Mouse (Mus musculus) myocyte (in vitro differentiated cells): ENCODE data around the gene Cisd2. TPM values are rescaled to one million over a fixed set of nuclear protein-coding genes. Genes with fewer than 3 reads are reported as not detected.

ENCODE experiments used
- H3K27me3 ChIP-seq: one replicate; pipeline ENCODE4 v1.6.1; 2011; ENCODE audit not compliant: control insufficient read depth, insufficient read depth, insufficient read length
- H3K36me3 ChIP-seq: one replicate; pipeline ENCODE4 v1.6.1; 2011; ENCODE audit not compliant: control insufficient read depth, insufficient read depth
- H3K4me2 ChIP-seq: one replicate; pipeline ENCODE4 v1.6.1; 2011; ENCODE audit warnings: low read depth, control low read depth
- H3K4me3 ChIP-seq: one replicate; pipeline ENCODE4 v1.5.1; 2011; ENCODE audit warnings: mild to moderate bottlenecking, control low read depth, moderate library complexity
- H3K79me2 ChIP-seq: one replicate; pipeline ENCODE4 v1.6.1; 2011; ENCODE audit not compliant: control insufficient read depth, insufficient read depth
- H3ac ChIP-seq: one replicate; pipeline ENCODE4 v1.6.1; 2011; ENCODE audit not compliant: control insufficient read depth, insufficient read length
- CEBPB ChIP-seq: IDR thresholded peaks from 2 replicates; pipeline ENCODE4 v1.6.1; 2011; ENCODE audit warnings: mild to moderate bottlenecking, moderate library complexity; ENCODE audit not compliant: poor library complexity, insufficient read depth, severe bottlenecking
- MAX ChIP-seq: IDR thresholded peaks from one replicate; pipeline ENCODE4 v1.6.1; 2011; ENCODE audit warnings: low read depth, mild to moderate bottlenecking, control low read depth
- MYOD1 ChIP-seq, 3 experiments: IDR thresholded peaks; one replicate each; pipeline ENCODE4 v1.6.1; 2011; ENCODE audit warnings: control low read depth in 2 of 3, low read depth in 2 of 3, mild to moderate bottlenecking in 2 of 3, moderate library complexity in 1 of 3; ENCODE audit not compliant: insufficient read length in 2 of 3, control insufficient read depth in 1 of 3
- POLR2AphosphoS2 ChIP-seq: IDR thresholded peaks from one replicate; pipeline ENCODE4 v1.6.1; 2011; ENCODE audit warnings: low read depth, control low read depth; ENCODE audit not compliant: insufficient read length
- TCF12 ChIP-seq: IDR thresholded peaks from one replicate; pipeline ENCODE4 v1.6.1; 2011; ENCODE audit warnings: mild to moderate bottlenecking, control low read depth; ENCODE audit not compliant: poor library complexity, insufficient read depth, severe bottlenecking
- TCF3 ChIP-seq: IDR thresholded peaks from one replicate; pipeline ENCODE4 v1.6.1; 2011; ENCODE audit warnings: low read depth, control low read depth; ENCODE audit not compliant: insufficient read length
- polyA plus RNA-seq: library from polyadenylated mRNA; unstranded; fragments of >200 nt; fragmentation: generic; extraction: Trizol; gene quantifications from one replicate; pipeline ENCODE4 v1.2.1, GENCODE M21; 2012; ENCODE audit warnings: missing spikeins

The Cisd2 gene
- polyA plus RNA-seq, 1 experiment = 10.8 TPM

DNA sequence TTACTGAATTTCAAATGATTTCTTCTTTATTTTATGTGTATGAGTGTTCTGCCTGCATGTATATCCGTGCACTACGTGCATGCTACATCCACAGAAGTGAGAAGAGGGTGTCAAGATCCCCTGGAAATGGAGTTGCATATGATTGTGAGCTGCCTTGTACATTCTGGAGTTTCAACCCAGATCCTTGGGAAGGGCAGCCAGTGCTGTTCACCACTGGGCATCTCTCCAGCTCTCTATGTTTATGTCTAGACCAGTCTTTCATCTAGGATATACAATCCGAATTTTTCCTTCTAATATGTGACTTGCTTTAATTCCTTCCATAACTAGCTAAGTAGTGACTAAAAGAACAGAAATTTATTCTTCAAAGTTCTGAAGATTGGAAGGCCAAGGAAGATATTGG, 47.9 kb downstream of the Cisd2 start:
- Histone ChIP-seq H3K79me2 (no peaks in the 10 kb centered on the region), H3K36me3 (no peaks in the 10 kb centered on the region), H3ac (no peak overlapping the region), H3K4me3 (no peak overlapping the region), H3K4me2 (no peak overlapping the region), H3K27me3 (no peaks in the 10 kb centered on the region)
- TF ChIP-seq TCF12 = no peak
- TF ChIP-seq TCF3 = no peak
- TF ChIP-seq CEBPB = no peak
- no peak for TF ChIP-seq POLR2AphosphoS2
- TF ChIP-seq MYOD1 (IDR thresholded peaks at IDR 0.05; ENCODE audit: control insufficient read depth in 1 of 3, insufficient read length in 2 of 3, low read depth in 2 of 3) = no peak

DNA sequence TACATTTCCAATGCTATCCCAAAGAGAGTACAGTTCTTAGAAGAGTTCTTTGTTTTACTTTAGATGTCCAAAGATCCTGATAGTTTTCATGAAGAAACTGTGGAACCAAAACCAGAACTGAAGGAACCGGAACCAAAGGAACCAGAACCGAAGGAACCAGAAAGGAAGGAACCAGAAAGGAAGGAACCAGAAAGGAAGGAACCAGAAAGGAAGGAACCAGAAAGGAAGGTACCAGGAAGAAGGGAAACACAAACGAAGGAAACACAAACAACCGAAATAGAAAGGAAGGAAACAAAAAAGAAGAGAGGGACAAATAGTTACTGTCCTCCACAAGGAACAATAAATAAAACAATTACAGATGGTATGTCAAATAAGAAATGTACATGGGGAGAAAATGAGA, 66.3 kb downstream of the Cisd2 start:
- no peak overlapping the region for H3K4me3 ChIP-seq
- TF ChIP-seq CEBPB (no peak), MAX (no peak)
- H3K27me3 ChIP-seq = no peaks in the 10 kb centered on the region
- H3K79me2 ChIP-seq = no peaks in the 10 kb centered on the region
- H3K36me3 ChIP-seq = no peaks in the 10 kb centered on the region
- no peak overlapping the region for H3K4me2 ChIP-seq
- no peak overlapping the region for H3ac ChIP-seq

Other genes with a start within 250 kb of the Cisd2 start
- 3.3 TPM for gene Cenpe, start 211.4 kb downstream of the Cisd2 start, polyA plus RNA-seq
- gene Bdh2, start 142.7 kb downstream of the Cisd2 start, polyA plus RNA-seq = 3.9 TPM
- 0.29 TPM for gene Slc9b2, start 116.2 kb downstream of the Cisd2 start, polyA plus RNA-seq
- gene Slc9b1, start 75.9 kb downstream of the Cisd2 start, polyA plus RNA-seq = not detected
- 237 TPM for gene Ube2d3, start 14.2 kb upstream of the Cisd2 start, polyA plus RNA-seq
- gene Manba, start 61.7 kb upstream of the Cisd2 start, polyA plus RNA-seq = 4.8 TPM